Mouse (Mus musculus) thymus, postnatal 14 days (tissue): ENCODE results near the gene Zfp791.
"Not testable (repeated sequence)": the region's sequence is repeated elsewhere in the genome, so short reads cannot be mapped to it uniquely, and the experiment has no call there.

Experiments
- DNase-seq: peaks from one replicate; pipeline ENCODE4 v3.0.0; 2021

Zfp791 gene

DNA sequence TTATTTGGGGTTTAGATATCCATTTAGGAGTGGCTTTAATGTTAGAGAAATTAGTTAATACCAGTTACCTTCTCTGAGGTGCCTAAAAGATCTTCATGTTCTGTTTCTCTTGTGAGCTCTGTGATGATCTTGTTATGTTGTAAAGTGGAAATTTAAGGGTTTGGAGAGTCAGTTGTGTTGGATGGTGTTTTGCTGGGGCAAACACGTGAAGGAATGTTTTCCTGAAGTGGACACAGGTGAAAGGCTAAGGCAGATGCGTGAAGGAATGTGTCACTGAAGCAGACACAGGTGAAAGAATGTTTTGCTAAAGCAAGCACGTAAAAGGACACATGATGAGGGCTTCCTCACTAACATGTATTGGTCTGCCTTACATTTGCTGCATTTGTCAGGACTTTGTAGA lies at the start of gene Zfp791:
TSS of gene Zfp791 (minus strand) at position 101 of the 400 bp plus-strand sequence.
- DNase-seq: no peak

- peak; percentile 20 for DNase-seq
Observed at GRCm38 (mm10) chr8:85171291-85171690, 48.4 kb upstream of the Zfp791 start.

- DNase-seq: no peak
Observed at GRCm38 (mm10) chr8:85151624-85152023, 28.7 kb upstream of the Zfp791 start, which contains the start of gene Cks1brt. Gene Cks1brt (plus strand): TSS chr8:85151924.

DNA sequence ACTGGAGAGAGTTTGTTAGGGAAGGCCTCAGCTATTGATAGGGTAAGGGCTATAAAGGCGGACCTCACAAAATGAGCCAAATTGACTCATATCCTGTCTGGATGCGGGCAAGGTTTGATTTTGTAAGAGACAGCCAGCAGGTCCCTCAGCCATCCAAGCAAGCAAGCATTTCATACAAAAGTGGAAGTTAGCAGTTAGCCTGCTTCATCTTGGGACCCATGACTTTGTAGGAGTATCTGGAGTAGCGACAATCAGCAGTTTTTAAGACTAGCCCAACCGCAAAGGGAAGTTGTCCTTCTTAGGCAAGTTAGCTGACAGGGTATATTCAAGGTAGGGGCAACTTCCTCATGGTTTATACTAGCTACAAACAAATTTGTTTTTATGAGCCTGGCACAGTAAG lies 19.6 kb upstream of the Zfp791 start:
- DNase-seq: no peak

- DNase-seq: not testable (repeated sequence)
Observed at GRCm38 (mm10) chr8:85135690-85136089, 12.8 kb upstream of the Zfp791 start.

GRCm38 (mm10) chr8:85132335-85132734 lies 9.4 kb upstream of the Zfp791 start:
- DNase-seq: no peak

DNA sequence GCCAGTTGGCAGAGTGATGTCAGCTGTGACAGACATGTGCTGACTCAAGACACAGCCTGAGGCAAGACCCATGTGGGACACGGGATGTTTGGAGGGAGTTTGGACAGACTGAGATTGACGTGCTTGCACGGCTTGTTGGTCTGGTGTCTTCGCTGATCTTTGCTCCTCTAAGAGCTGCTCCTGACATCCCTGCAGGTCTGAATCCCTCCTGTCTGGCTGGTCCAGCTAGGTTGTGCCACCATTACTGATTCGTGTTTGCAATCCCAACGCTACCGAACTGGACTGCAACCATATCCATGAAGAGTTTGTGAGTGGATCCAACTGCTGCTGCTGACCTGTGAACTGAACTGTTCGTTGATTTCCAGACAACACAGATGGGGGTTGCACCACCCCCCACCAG lies 796 bp upstream of the Zfp791 start:
- no peak for DNase-seq

- DNase-seq: not testable (repeated sequence)
Observed at GRCm38 (mm10) chr8:85120251-85120650, 2.6 kb downstream of the Zfp791 start.

DNA sequence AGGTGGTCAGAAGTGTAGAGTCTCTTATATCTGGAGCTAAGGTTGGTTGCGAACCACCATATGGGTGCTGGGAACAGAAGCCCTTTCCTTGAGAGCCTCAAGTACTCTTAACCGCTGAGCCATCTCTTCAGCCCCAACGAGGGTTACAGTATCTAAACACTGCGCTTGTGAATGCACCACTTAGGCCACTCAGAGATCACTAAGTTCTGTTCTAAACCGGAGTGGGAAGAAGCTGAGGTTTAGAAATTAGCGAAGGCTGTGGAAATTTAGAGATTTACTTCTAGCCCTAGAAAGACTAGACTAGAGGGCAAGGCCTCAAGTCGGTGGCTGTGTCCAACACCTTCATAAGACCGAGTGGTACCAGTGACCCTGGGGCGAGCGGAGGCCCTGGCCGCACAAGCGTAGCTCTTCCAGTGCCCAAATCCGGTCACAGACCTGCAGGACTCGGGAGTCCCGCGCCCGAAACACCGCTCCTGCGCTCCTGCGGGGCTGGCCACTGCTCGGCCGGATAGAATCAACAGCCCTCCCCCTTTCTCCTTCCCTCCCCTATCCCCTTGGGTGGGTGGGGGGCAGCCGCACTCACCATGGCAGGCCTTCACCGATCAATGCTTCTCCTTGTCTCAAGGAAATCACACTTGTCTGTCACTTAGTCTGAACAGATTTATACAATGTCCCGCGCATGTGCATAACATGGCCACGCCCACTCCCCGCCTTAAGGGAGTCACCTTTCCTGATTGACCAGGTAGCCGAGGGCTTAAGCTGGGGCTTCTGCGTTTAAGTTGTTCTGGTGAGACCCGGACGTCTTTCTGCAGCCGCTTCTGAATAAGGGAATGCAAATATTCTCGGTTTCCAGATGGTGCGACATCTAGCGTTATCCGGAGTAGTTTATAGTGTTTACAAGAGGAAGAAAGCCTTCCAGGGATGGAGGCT lies 3.6 kb downstream of the Zfp791 start:
- peak; percentile 36 for DNase-seq

GRCm38 (mm10) chr8:85116984-85117383 lies 5.9 kb downstream of the Zfp791 start:
- no peak for DNase-seq

- no peak for DNase-seq
Observed at GRCm38 (mm10) chr8:85115501-85115900, 7.4 kb downstream of the Zfp791 start.

DNA sequence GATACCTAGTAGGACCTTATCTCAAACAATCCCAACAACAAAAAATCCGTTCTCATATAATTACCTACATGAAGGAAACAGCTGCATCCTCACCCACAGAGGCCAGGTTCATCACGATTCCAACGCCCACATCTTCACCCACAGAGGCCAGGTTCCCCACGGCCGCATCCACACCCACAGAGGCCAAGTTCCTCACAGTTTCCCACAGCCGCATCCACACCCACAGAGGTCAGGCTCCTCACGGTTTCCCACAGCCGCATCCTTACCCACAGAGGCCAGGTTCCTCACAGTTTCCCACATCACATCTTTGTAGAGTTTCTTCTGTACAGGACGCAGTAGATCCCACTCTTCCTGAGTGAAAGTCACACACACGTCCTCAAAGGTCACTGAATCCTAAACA lies 9.7 kb downstream of the Zfp791 start:
- no peak for DNase-seq

GRCm38 (mm10) chr8:85100076-85100665 lies 22.7 kb downstream of the Zfp791 start:
- no peak for DNase-seq

GRCm38 (mm10) chr8:85096850-85097249 lies 26.0 kb downstream of the Zfp791 start:
- no peak for DNase-seq

- DNase-seq: no peak
Observed at GRCm38 (mm10) chr8:85096196-85096595, 26.7 kb downstream of the Zfp791 start.

DNA sequence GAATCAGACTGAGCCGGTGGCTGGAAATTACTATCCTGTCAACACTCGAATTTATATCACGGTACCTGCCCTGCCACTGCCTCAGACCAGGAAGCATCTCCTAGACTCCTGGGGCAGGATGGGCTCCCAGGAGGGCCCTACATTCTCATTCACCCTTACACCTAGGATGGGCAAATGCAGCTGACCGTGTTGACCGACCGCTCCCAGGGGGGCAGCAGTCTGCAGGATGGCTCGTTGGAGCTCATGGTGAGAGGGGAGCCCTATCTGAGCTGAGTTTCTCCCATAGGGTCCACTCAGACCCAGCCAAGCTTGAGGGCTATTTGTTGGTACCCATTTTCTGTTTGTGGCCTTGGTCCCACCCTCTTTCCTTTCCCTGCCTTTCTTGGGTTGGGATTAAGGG lies 27.3 kb downstream of the Zfp791 start:
- DNase-seq: no peak

DNA sequence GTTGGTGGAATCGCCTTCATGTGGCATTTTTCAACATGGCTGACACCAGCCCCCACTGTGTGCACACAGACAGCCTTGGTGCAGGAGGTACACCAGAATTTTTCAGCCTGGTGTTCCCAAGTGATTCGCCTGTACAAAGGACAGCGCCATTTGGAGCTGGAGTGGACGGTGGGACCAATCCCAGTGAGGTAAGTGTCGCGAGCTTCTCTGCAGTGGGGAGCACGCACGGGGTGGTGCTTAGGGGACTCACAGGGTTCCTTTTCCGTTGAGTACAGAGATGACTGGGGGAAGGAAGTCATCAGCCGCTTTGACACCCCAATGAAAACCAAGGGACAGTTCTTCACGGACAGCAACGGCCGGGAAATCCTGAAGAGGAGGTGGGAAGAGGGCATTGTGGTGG lies 27.8 kb downstream of the Zfp791 start:
- no peak for DNase-seq

GRCm38 (mm10) chr8:85091526-85092090 lies 31.3 kb downstream of the Zfp791 start:
- no peak for DNase-seq

DNA sequence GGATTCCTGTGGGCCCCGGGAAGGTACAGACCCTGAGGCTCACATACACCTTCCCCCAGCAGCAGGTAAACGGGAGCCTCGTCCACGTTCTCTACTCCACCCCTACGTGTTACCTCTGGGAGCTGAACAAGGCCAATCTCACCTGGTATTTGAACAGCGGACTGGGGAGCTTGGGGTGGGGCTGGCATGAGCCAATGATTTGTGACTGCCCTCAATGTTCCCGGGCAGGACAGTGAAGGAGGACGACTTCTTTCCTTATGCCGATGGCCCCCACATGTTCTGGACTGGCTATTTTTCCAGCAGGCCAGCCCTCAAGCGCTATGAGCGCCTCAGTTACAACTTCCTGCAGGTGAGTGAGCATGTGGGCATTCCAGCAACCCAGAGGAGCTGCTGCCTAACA lies 32.0 kb downstream of the Zfp791 start:
- DNase-seq: no peak

GRCm38 (mm10) chr8:85088771-85089170 lies 34.1 kb downstream of the Zfp791 start:
- no peak for DNase-seq

DNA sequence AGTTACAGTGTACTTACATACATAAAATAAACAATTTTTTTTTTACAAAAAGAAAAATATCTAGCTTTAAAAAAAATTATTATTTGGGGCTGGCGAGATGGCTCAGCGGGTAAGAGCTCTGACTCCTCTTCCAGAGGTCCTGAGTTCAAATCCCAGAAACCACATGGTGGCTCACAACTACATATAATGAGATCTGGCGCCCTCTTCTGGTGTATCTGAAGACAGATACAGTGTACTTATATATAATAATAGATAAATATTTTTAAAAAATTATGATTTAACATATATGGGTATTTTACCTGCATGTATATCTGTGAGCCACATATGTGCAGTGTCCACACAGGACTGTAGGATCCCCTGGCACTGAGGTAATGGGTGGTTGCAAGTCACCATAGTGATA lies 36.7 kb downstream of the Zfp791 start:
- peak; percentile 37 for DNase-seq

GRCm38 (mm10) chr8:85084633-85085032 lies 38.3 kb downstream of the Zfp791 start:
- DNase-seq: no peak

GRCm38 (mm10) chr8:85083108-85083813 lies 39.6 kb downstream of the Zfp791 start, which contains the start of gene Man2b1:
Gene Man2b1 (plus strand): TSS chr8:85083270.
- peak; percentile 88 for DNase-seq
